In genomic region chr2:131840611-131841320, GRCm38 (mm10) we compare ENCODE assay signal across 10 mouse cellular contexts. TPM values are rescaled to one million over a fixed set of nuclear protein-coding genes. Genes with fewer than 3 reads are reported as not detected.
A peak's percentile ranks its signal among the peaks of the same experiment; 100 is the strongest.
DNase-seq lines count a peak whose midpoint lies in the region; ATAC-seq lines count a peak whose summit lies in the region.
"Had no signal": no experiment of that assay in that cellular context is flagged by ENCODE, and none has a peak within 500 bp of the region (broad histone marks: within the 10 kb centered on the region; RNA-seq: fewer than 3 reads in every experiment).

No protein-coding gene starts in this region.

- no peak for ATAC-seq in hindbrain, embryonic 13.5 days (ENCODE audit: low FRiP score)
- no peak for ATAC-seq in hindbrain, embryonic 12.5 days (ENCODE audit: low FRiP score)
- peak; percentile 52; the same call in 1 of the 2 replicates for ATAC-seq in forebrain, embryonic 13.5 days
- peak; percentile 53 for ATAC-seq in midbrain, embryonic 15.5 days (replicated peaks)
- ATAC-seq in liver, embryonic 11.5 days (replicated peaks; ENCODE audit: low FRiP score): no peak

- H3K27ac ChIP-seq in hindbrain, embryonic 13.5 days: no peak overlapping the region
- no peak overlapping the region for H3K27ac ChIP-seq in hindbrain, embryonic 12.5 days
- no peak overlapping the region for H3K27ac ChIP-seq in forebrain, embryonic 13.5 days
- peak overlapping the region; percentile 16; the same call in 1 of the 2 replicates for H3K27ac ChIP-seq in midbrain, embryonic 15.5 days
- no peak overlapping the region for H3K27ac ChIP-seq in liver, embryonic 11.5 days (ENCODE audit: low read depth, low read length)
- H3K27ac ChIP-seq: embryonic facial prominence, embryonic 10.5 days had no signal

- H3K36me3 ChIP-seq in hindbrain, embryonic 13.5 days: no peaks in the 10 kb centered on the region
- no peaks in the 10 kb centered on the region for H3K36me3 ChIP-seq in hindbrain, embryonic 12.5 days
- H3K36me3 ChIP-seq in forebrain, embryonic 13.5 days (ENCODE audit: poor library complexity, severe bottlenecking): no peaks in the 10 kb centered on the region
- H3K36me3 ChIP-seq in midbrain, embryonic 15.5 days (replicated peaks): no peaks in the 10 kb centered on the region
- no peaks in the 10 kb centered on the region for H3K36me3 ChIP-seq in liver, embryonic 11.5 days (ENCODE audit: control insufficient read depth, insufficient read depth, low read length)
- H3K36me3 ChIP-seq: embryonic facial prominence, embryonic 10.5 days had no signal

- 53% methylated on average over 9 of the region's 9 CpGs for WGBS in hindbrain, embryonic 13.5 days
- 53% methylated on average over 9 of the region's 9 CpGs for WGBS in hindbrain, embryonic 12.5 days
- WGBS in forebrain, embryonic 13.5 days: 18% methylated on average over 9 of the region's 9 CpGs
- WGBS in midbrain, embryonic 15.5 days: 28% methylated on average over 9 of the region's 9 CpGs
- WGBS in liver, embryonic 11.5 days: 57% methylated on average over 9 of the region's 9 CpGs

- H3K27me3 ChIP-seq in hindbrain, embryonic 13.5 days: no peaks in the 10 kb centered on the region
- no peaks in the 10 kb centered on the region for H3K27me3 ChIP-seq in hindbrain, embryonic 12.5 days
- H3K27me3 ChIP-seq in forebrain, embryonic 13.5 days: no peaks in the 10 kb centered on the region
- no peaks in the 10 kb centered on the region for H3K27me3 ChIP-seq in midbrain, embryonic 15.5 days (replicated peaks)
- H3K27me3 ChIP-seq in liver, embryonic 11.5 days (replicated peaks; ENCODE audit: control insufficient read depth, insufficient read depth, low read length): no peaks in the 10 kb centered on the region

- H3K9ac ChIP-seq in hindbrain, embryonic 13.5 days: 0 out of 2 replicates have a peak overlapping the region, but pooled peaks have one; percentile 26
- H3K9ac ChIP-seq in hindbrain, embryonic 12.5 days: no peak overlapping the region
- H3K9ac ChIP-seq in forebrain, embryonic 13.5 days: no peak overlapping the region
- no peak overlapping the region for H3K9ac ChIP-seq in midbrain, embryonic 15.5 days
- no peak overlapping the region for H3K9ac ChIP-seq in liver, embryonic 11.5 days (ENCODE audit: low read depth, low read length)

- H3K9me3 ChIP-seq in hindbrain, embryonic 13.5 days: no peaks in the 10 kb centered on the region
- no peaks in the 10 kb centered on the region for H3K9me3 ChIP-seq in hindbrain, embryonic 12.5 days (replicated peaks)
- no peaks in the 10 kb centered on the region for H3K9me3 ChIP-seq in forebrain, embryonic 13.5 days (replicated peaks)
- no peaks in the 10 kb centered on the region for H3K9me3 ChIP-seq in midbrain, embryonic 15.5 days
- H3K9me3 ChIP-seq in liver, embryonic 11.5 days (ENCODE audit: control insufficient read depth, low read length): no peaks in the 10 kb centered on the region
- H3K9me3 ChIP-seq: embryonic facial prominence, embryonic 10.5 days had no signal

- no peak overlapping the region for H3K4me3 ChIP-seq in hindbrain, embryonic 13.5 days
- H3K4me3 ChIP-seq in hindbrain, embryonic 12.5 days: no peak overlapping the region
- no peak overlapping the region for H3K4me3 ChIP-seq in forebrain, embryonic 13.5 days
- no peak overlapping the region for H3K4me3 ChIP-seq in midbrain, embryonic 15.5 days
- no peak overlapping the region for H3K4me3 ChIP-seq in liver, embryonic 11.5 days (ENCODE audit: low read depth, low read length)
- H3K4me3 ChIP-seq: embryonic facial prominence, embryonic 10.5 days had no signal

- H3K4me1 ChIP-seq in hindbrain, embryonic 13.5 days (replicated peaks): peaks cover 22% of the 10 kb centered on the region
- peaks cover 6% of the 10 kb centered on the region; the same call in 1 of the 2 replicates for H3K4me1 ChIP-seq in hindbrain, embryonic 12.5 days
- H3K4me1 ChIP-seq in forebrain, embryonic 13.5 days: peaks cover 22% of the 10 kb centered on the region
- peaks cover 19% of the 10 kb centered on the region for H3K4me1 ChIP-seq in midbrain, embryonic 15.5 days
- no peaks in the 10 kb centered on the region for H3K4me1 ChIP-seq in liver, embryonic 11.5 days (replicated peaks; ENCODE audit: control insufficient read depth, insufficient read depth, low read length)

- no peak overlapping the region for H3K4me2 ChIP-seq in hindbrain, embryonic 13.5 days
- H3K4me2 ChIP-seq in hindbrain, embryonic 12.5 days (replicated peaks): no peak overlapping the region
- H3K4me2 ChIP-seq in forebrain, embryonic 13.5 days: 0 out of 2 replicates have a peak overlapping the region, but pooled peaks have one; percentile 1
- H3K4me2 ChIP-seq in midbrain, embryonic 15.5 days: no peak overlapping the region
- no peak overlapping the region for H3K4me2 ChIP-seq in liver, embryonic 11.5 days

- DNase-seq in brain, adult 2 months (ENCODE audit: low read depth, low spot score): peak; percentile 81
- no peak for DNase-seq in cerebellum, adult 11-12 months
- DNase-seq in liver, embryonic 11.5 days (ENCODE audit: low spot score): no peak
- DNase-seq: liver; lung, postnatal 14 days had no signal

RNA-seq across cellular contexts. Expression of gene Erv3, which starts 18.8 kb away (rescaled TPM):
- not detected in 2 replicates for polyA plus RNA-seq in hindbrain, embryonic 13.5 days (2015; fragmentation: Nextera tagmentation; extraction: Ambion mirVana)
- not detected in 2 replicates for polyA plus RNA-seq in hindbrain, embryonic 12.5 days (2016; fragmentation: Nextera tagmentation; extraction: Ambion mirVana)
- polyA plus RNA-seq in forebrain, embryonic 13.5 days (2015; fragmentation: Nextera tagmentation; extraction: Ambion mirVana): not detected in 2 replicates
- polyA plus RNA-seq in midbrain, embryonic 15.5 days (2015; fragmentation: Nextera tagmentation; extraction: Ambion mirVana): not detected in 2 replicates
- polyA plus RNA-seq in liver, embryonic 11.5 days (2014; fragmentation: Nextera tagmentation; extraction: Ambion mirVana): not detected in 2 replicates
- polyA plus RNA-seq: embryonic facial prominence, embryonic 10.5 days had no signal

Comparison
In these comparisons a context has a peak if more than half of its experiments do, and no peak if none do; other contexts are left out.
1. ATAC-seq: peak in forebrain, embryonic 13.5 days (single experiment) and midbrain, embryonic 15.5 days (single experiment); none in hindbrain, embryonic 13.5 days (single experiment), hindbrain, embryonic 12.5 days (single experiment) and liver, embryonic 11.5 days (single experiment).